Mouse (Mus musculus): ENCODE data around the gene Frmd3. TPM values are rescaled to one million over a fixed set of nuclear protein-coding genes. Genes with fewer than 3 reads are reported as not detected.

The Frmd3 gene
- polyA plus RNA-seq, 1 experiment from 2014 or later = 2.7 TPM

GRCm38 (mm10) chr4:74222360-74222759 is 209.1 kb downstream of the Frmd3 start:
- WGBS = 37% methylated on average over 3 of the region's 3 CpGs
- no peak for DNase-seq (ENCODE audit: extremely low spot score, low spot score)

GRCm38 (mm10) chr4:74224210-74224609 is 211.0 kb downstream of the Frmd3 start:
- WGBS = 93% methylated on average over 2 of the region's 2 CpGs
- H3K9me3 ChIP-seq = no peaks in the 10 kb centered on the region
- no peak for DNase-seq (ENCODE audit: extremely low spot score, low spot score)

More at GRCm38 (mm10) chr4:74222360-74222759, 209.1 kb downstream of the Frmd3 start:
- Histone ChIP-seq H3K4me1 (no peaks in the 10 kb centered on the region), H3K27ac (no peak overlapping the region), H3K4me3 (no peak overlapping the region), H3K27me3 (ENCODE audit: poor library complexity, severe bottlenecking) (no peaks in the 10 kb centered on the region), H3K36me3 (replicated peaks) (no peaks in the 10 kb centered on the region), H3K9me3 (no peaks in the 10 kb centered on the region)

GRCm38 (mm10) chr4:74230994-74231393 is 217.8 kb downstream of the Frmd3 start:
- DNase-seq (ENCODE audit: extremely low spot score, low spot score) = no peak
- Histone ChIP-seq H3K9me3 (no peaks in the 10 kb centered on the region), H3K4me3 (no peak overlapping the region), H3K27me3 (ENCODE audit: poor library complexity, severe bottlenecking) (no peaks in the 10 kb centered on the region), H3K36me3 (replicated peaks) (no peaks in the 10 kb centered on the region), H3K4me1 (no peaks in the 10 kb centered on the region), H3K27ac (no peak overlapping the region)
- WGBS = 74% methylated on average over 4 of the region's 4 CpGs

More at GRCm38 (mm10) chr4:74224210-74224609, 211.0 kb downstream of the Frmd3 start:
- no peaks in the 10 kb centered on the region for H3K4me1 ChIP-seq
- no peak overlapping the region for H3K27ac ChIP-seq
- H3K4me3 ChIP-seq = no peak overlapping the region
- no peaks in the 10 kb centered on the region for H3K27me3 ChIP-seq (ENCODE audit: poor library complexity, severe bottlenecking)
- no peaks in the 10 kb centered on the region for H3K36me3 ChIP-seq (replicated peaks)

GRCm38 (mm10) chr4:74231405-74231804 is 218.2 kb downstream of the Frmd3 start:
- Histone ChIP-seq H3K27me3 (ENCODE audit: poor library complexity, severe bottlenecking) (no peaks in the 10 kb centered on the region), H3K27ac (no peak overlapping the region), H3K4me3 (no peak overlapping the region), H3K4me1 (no peaks in the 10 kb centered on the region), H3K36me3 (replicated peaks) (no peaks in the 10 kb centered on the region), H3K9me3 (no peaks in the 10 kb centered on the region)
- peak; percentile 41 for DNase-seq (ENCODE audit: extremely low spot score, low spot score)
- WGBS = 71% methylated on average over 5 of the region's 5 CpGs

- no peaks in the 10 kb centered on the region for H3K4me1 ChIP-seq
- H3K4me3 ChIP-seq = no peak overlapping the region
- 91% methylated on average over 3 of the region's 3 CpGs for WGBS
- no peak for DNase-seq (ENCODE audit: extremely low spot score, low spot score)
- H3K27me3 ChIP-seq (ENCODE audit: poor library complexity, severe bottlenecking) = no peaks in the 10 kb centered on the region
- H3K27ac ChIP-seq = no peak overlapping the region
- no peaks in the 10 kb centered on the region for H3K36me3 ChIP-seq (replicated peaks)
- H3K9me3 ChIP-seq = no peaks in the 10 kb centered on the region
These were observed 220.3 kb downstream of the Frmd3 start for GRCm38 (mm10) chr4:74233534-74233933.

GRCm38 (mm10) chr4:74242176-74242575 is 228.9 kb downstream of the Frmd3 start, which contains the start of gene Kdm4c:
Gene Kdm4c, plus strand, starts transcription at chr4:74242497.
- Histone ChIP-seq H3K27ac (no peak within 1 kb of the TSS), H3K27me3 (ENCODE audit: poor library complexity, severe bottlenecking) (no peaks in the 10 kb centered on the region), H3K4me3 (no peak within 1 kb of the TSS), H3K4me1 (no peaks in the 10 kb centered on the region), H3K9me3 (no peaks in the 10 kb centered on the region), H3K36me3 (replicated peaks) (no peaks in the 10 kb centered on the region)
- 74% methylated on average over 1 of the region's 1 CpGs for WGBS
- no peak for DNase-seq (ENCODE audit: extremely low spot score, low spot score)

Other genes starting within 250 kb of the Frmd3 start
- 1.8 and 2.3 TPM in 2 replicates for gene Rasef, start 222.4 kb upstream of the Frmd3 start, polyA plus RNA-seq (2016; fragmentation: Nextera tagmentation; extraction: Ambion mirVana)
- gene Gm11758, start 137.2 kb upstream of the Frmd3 start, polyA plus RNA-seq (2016; fragmentation: Nextera tagmentation; extraction: Ambion mirVana) = not detected in 2 replicates
- gene Gm11757, start 122.3 kb upstream of the Frmd3 start, polyA plus RNA-seq (2016; fragmentation: Nextera tagmentation; extraction: Ambion mirVana) = not detected in 2 replicates
- gene Gm13871, start 107.5 kb upstream of the Frmd3 start, polyA plus RNA-seq (2016; fragmentation: Nextera tagmentation; extraction: Ambion mirVana) = not detected in 2 replicates
- gene Gm11756, start 92.7 kb upstream of the Frmd3 start, polyA plus RNA-seq (2016; fragmentation: Nextera tagmentation; extraction: Ambion mirVana) = not detected in 2 replicates
- gene 2310002L09Rik, start 62.6 kb upstream of the Frmd3 start, polyA plus RNA-seq (2016; fragmentation: Nextera tagmentation; extraction: Ambion mirVana) = not detected in 2 replicates
- 9.0 and 9.9 TPM in 2 replicates for gene Kdm4c, start 229.1 kb downstream of the Frmd3 start, polyA plus RNA-seq (2016; fragmentation: Nextera tagmentation; extraction: Ambion mirVana)